Mouse (Mus musculus): ENCODE measurements around the gene Gm40193. TPM values are rescaled to one million over a fixed set of nuclear protein-coding genes. Genes with fewer than 3 reads are reported as not detected.
A peak's percentile ranks its signal among the peaks of the same experiment; 100 is the strongest.

Gm40193 gene
- polyA plus RNA-seq, 1 experiment: not detected

DNA sequence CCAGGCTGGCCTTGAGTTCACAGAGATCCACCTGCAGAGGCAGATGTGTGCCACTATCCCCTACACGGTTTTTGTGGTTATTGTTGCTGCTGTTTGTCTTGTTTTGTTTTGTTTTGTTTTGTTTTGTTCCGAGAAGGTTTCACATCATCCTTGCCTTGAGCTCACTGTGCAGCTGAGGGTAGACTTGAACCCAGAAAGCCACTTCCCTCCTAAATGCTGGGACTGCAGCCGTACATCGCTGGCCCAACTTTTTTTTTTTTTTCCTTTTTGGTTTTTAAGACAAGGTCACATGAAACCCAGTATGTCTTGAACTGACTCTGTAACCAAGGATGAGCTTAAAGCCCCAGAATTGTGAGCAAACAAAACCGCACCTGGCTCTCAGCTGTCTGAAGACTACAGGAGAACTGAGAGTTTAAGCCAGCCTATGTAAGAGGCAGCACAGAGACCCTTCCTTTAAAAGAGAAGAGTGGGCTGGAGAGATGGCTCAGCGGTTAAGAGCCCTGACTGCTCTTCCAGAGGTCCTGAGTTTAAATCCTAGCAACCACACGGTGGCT lies 25.7 kb downstream of the Gm40193 start:
- Histone ChIP-seq H3K36me3 (ENCODE audit: control insufficient read depth, insufficient read depth, low read length) (peaks cover 23% of the 10 kb centered on the region), H3K27ac (ENCODE audit: insufficient read depth, low read depth, low read length) (no peak overlapping the region; the same call in 1 of the 2 replicates), H3K4me1 (ENCODE audit: control insufficient read depth, insufficient read depth, insufficient read length, low read length) (peaks cover 19% of the 10 kb centered on the region), H3K27me3 (ENCODE audit: control insufficient read depth, insufficient read depth, low read length) (no peaks in the 10 kb centered on the region), H3K4me3 (ENCODE audit: low read depth, low read length) (peak overlapping the region; percentile 34; the same call in 1 of the 2 replicates)
- no peak for TF ChIP-seq POLR2A (IDR thresholded peaks at IDR 0.05; ENCODE audit: low read depth, low read length)
- no peak for TF ChIP-seq CTCF (IDR thresholded peaks at IDR 0.05; ENCODE audit: extremely low read depth, insufficient read length, insufficient replicate concordance, low read depth, low read length)
- 71% methylated on average over 7 of the region's 7 CpGs for WGBS

DNA sequence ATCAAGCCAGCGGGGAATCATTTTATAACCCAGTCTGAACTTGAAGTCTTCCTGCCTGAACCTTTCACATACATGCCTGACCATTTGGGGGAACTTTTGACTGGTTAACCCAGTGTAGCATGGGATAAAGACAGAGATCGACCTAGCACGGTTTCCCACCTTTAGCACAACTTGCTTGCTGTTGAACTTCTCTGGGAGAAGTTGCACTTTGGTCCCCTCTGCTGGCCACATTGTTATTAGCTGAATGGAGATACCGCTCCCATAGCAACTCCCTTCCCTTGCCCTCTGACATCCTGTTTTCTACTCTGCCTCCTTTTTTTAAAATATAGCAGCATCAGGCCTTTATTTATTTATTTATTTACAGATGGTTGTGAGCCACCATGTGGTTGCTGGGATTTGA lies 26.4 kb downstream of the Gm40193 start:
- peak overlapping the region; percentile 34; the same call in 1 of the 2 replicates for H3K4me3 ChIP-seq (ENCODE audit: low read depth, low read length)
- H3K27me3 ChIP-seq (ENCODE audit: control insufficient read depth, insufficient read depth, low read length): no peaks in the 10 kb centered on the region
- TF ChIP-seq POLR2A (IDR thresholded peaks at IDR 0.05; ENCODE audit: low read depth, low read length): no peak
- peak; percentile 48; the same call in 1 of the 2 replicates for TF ChIP-seq CTCF (IDR thresholded peaks at IDR 0.05; ENCODE audit: extremely low read depth, insufficient read length, insufficient replicate concordance, low read depth, low read length)
- H3K4me1 ChIP-seq (ENCODE audit: control insufficient read depth, insufficient read depth, insufficient read length, low read length): peaks cover 20% of the 10 kb centered on the region
- peaks cover 20% of the 10 kb centered on the region for H3K36me3 ChIP-seq (ENCODE audit: control insufficient read depth, insufficient read depth, low read length)
- WGBS: 7% methylated on average over 4 of the region's 4 CpGs
- H3K27ac ChIP-seq (ENCODE audit: insufficient read depth, low read depth, low read length): peak overlapping the region; percentile 94

DNA sequence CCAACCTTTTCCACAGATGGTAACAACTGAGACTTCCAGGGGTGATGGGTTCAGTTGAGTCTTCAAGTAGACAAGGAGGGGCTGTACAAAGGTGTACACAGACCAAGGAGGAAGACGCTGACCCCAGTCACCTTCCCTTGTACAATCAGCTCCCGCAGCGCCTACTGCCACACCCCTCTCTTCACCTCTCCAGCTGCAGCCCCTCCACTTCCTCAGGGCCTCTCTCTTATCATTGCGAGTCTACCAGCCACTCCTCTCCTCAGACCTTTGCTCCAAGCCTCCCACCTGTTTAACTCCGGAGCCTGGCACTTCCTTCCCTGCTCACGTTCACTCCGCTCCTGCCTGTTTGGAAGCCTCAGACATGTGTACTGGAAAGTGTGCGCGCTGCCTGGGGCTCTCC lies 27.8 kb downstream of the Gm40193 start, which contains the start of gene Tm4sf5:
TSS of gene Tm4sf5 (plus strand) at position 275 of the 400 bp plus-strand sequence.
- 24% methylated on average over 9 of the region's 9 CpGs for WGBS
- Histone ChIP-seq H3K27ac (ENCODE audit: insufficient read depth, low read depth, low read length) (peak within 1 kb of the TSS; percentile 94), H3K4me1 (ENCODE audit: control insufficient read depth, insufficient read depth, insufficient read length, low read length) (peaks cover 27% of the 10 kb centered on the region), H3K4me3 (ENCODE audit: low read depth, low read length) (peak within 1 kb of the TSS; percentile 75), H3K36me3 (ENCODE audit: control insufficient read depth, insufficient read depth, low read length) (peaks cover 9% of the 10 kb centered on the region), H3K27me3 (ENCODE audit: control insufficient read depth, insufficient read depth, low read length) (no peaks in the 10 kb centered on the region)
- TF ChIP-seq POLR2A (IDR thresholded peaks at IDR 0.05; ENCODE audit: low read depth, low read length) (peak; percentile 70; the same call in 1 of the 2 replicates), CTCF (IDR thresholded peaks at IDR 0.05; ENCODE audit: extremely low read depth, insufficient read length, insufficient replicate concordance, low read depth, low read length) (no peak)

DNA sequence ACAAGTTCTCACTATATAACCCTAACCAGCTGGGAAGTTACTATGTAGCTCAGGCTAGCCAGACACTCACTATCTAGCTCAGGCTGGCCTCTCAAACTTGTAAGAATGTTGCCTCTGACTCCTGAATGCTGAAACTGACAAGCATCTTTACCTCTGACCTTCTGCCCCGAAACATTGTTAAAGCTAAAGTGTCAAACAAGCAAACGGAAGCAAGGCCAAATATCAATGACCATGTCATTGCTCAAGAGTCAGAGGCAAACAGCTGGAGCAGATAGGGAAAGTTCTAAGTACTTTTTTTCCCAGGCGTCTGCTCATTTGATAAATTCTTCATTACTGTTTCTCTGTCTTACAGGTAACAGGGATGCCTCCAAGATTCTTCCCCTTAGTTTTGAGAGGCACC lies 30.7 kb downstream of the Gm40193 start:
- H3K36me3 ChIP-seq (ENCODE audit: control insufficient read depth, insufficient read depth, low read length): no peaks in the 10 kb centered on the region; the same call in 1 of the 2 replicates
- peak overlapping the region; percentile 66; the same call in 1 of the 2 replicates for H3K27ac ChIP-seq (ENCODE audit: insufficient read depth, low read depth, low read length)
- H3K4me3 ChIP-seq (ENCODE audit: low read depth, low read length): no peak overlapping the region
- WGBS: 26% methylated on average over 3 of the region's 3 CpGs
- H3K4me1 ChIP-seq (ENCODE audit: control insufficient read depth, insufficient read depth, insufficient read length, low read length): peaks cover 22% of the 10 kb centered on the region
- H3K27me3 ChIP-seq (ENCODE audit: control insufficient read depth, insufficient read depth, low read length): no peaks in the 10 kb centered on the region
- TF ChIP-seq POLR2A (IDR thresholded peaks at IDR 0.05; ENCODE audit: low read depth, low read length): no peak
- no peak for TF ChIP-seq CTCF (IDR thresholded peaks at IDR 0.05; ENCODE audit: extremely low read depth, insufficient read length, insufficient replicate concordance, low read depth, low read length)

DNA sequence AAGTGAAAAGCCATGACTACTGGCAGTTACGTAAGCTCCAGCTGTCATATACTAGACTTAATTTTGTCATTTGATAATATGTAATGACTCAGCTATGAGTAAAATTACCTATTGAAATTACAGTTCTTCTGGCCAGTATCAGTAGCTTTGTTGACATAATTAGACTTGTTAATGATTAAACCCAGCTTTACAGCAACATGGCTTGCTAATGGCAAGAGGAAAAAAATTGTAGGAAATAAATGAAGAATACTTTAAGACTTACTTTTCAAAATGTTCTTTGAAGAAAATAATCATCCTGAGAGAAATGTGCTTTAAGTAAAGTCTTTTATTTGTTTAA lies 32.3 kb downstream of the Gm40193 start:
- H3K4me3 ChIP-seq (ENCODE audit: low read depth, low read length): no peak overlapping the region
- no peaks in the 10 kb centered on the region for H3K36me3 ChIP-seq (ENCODE audit: control insufficient read depth, insufficient read depth, low read length)
- WGBS: 38% methylated on average over 1 of the region's 1 CpGs
- TF ChIP-seq POLR2A (IDR thresholded peaks at IDR 0.05; ENCODE audit: low read depth, low read length) (no peak), CTCF (IDR thresholded peaks at IDR 0.05; ENCODE audit: extremely low read depth, insufficient read length, insufficient replicate concordance, low read depth, low read length) (no peak)
- H3K4me1 ChIP-seq (ENCODE audit: control insufficient read depth, insufficient read depth, insufficient read length, low read length): peaks cover 24% of the 10 kb centered on the region
- no peaks in the 10 kb centered on the region for H3K27me3 ChIP-seq (ENCODE audit: control insufficient read depth, insufficient read depth, low read length)
- no peak overlapping the region for H3K27ac ChIP-seq (ENCODE audit: insufficient read depth, low read depth, low read length)

DNA sequence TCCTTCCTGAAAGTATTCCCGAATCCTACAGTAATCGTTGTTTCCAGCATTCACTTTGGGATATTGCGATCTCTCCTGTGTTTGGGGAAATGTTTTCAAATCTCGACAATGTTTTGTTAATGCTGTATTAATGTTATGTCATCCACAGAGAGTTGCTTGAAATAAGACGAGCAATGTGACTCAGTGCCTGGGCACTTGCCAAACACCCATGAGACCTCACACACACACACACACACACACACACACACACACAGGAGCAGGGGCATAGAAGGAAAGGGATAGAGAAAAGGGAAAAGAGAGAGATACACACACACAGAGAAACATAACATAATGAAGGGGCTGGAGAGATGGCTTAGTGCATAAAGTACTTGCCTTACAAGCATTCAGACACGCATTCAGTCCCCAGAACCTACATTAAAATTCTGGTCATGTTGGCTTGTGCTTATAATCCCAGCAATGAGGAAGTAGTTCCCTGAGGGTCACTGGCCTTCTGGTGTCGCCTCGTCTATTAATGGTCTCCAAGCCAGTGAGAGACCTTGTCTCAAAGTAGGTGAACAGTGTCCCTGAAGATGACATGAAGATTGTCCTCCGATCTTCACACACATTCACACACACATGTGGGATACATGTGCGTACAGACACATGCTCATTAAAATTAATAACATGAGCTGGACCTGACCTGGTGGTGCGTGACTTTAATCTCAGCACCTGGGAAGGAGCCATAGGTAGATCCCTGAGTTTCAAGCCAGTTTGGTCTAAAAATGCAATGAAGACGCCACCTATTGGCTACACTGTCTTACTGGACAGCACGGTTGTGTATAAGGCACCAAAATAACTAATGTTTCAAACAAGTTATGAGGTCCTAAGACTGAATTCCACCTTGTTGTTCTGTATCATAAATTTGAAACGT lies 32.9 kb downstream of the Gm40193 start:
- peak overlapping the region; percentile 83 for H3K27ac ChIP-seq (ENCODE audit: insufficient read depth, low read depth, low read length)
- no peaks in the 10 kb centered on the region for H3K36me3 ChIP-seq (ENCODE audit: control insufficient read depth, insufficient read depth, low read length)
- WGBS: 39% methylated on average over 14 of the region's 14 CpGs
- no peak for TF ChIP-seq POLR2A (IDR thresholded peaks at IDR 0.05; ENCODE audit: low read depth, low read length)
- no peak for TF ChIP-seq CTCF (IDR thresholded peaks at IDR 0.05; ENCODE audit: extremely low read depth, insufficient read length, insufficient replicate concordance, low read depth, low read length)
- no peak overlapping the region for H3K4me3 ChIP-seq (ENCODE audit: low read depth, low read length)
- H3K27me3 ChIP-seq (ENCODE audit: control insufficient read depth, insufficient read depth, low read length): no peaks in the 10 kb centered on the region
- peaks cover 23% of the 10 kb centered on the region for H3K4me1 ChIP-seq (ENCODE audit: control insufficient read depth, insufficient read depth, insufficient read length, low read length)

DNA sequence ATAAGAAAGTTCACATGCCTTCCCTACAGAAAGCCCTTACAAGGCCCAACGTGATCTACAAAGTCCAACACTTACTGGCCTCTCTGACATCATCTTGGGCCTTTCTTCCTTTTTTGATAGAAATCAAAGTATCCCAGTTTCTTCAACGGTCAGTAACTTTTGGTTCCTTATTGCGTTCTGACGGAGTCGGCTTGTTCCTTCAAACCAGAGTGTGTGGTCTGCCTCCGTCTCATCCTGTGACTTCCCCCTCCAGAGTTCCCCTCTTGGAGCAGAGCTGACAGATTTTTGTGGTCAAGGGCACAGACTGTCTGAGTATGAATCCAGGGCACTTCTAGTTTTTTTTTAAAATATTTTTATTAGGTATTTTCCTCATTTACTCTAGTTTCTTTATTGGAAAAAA lies 43.1 kb downstream of the Gm40193 start:
- WGBS: 72% methylated on average over 6 of the region's 6 CpGs
- TF ChIP-seq POLR2A (IDR thresholded peaks at IDR 0.05; ENCODE audit: low read depth, low read length) (no peak), CTCF (IDR thresholded peaks at IDR 0.05; ENCODE audit: extremely low read depth, insufficient read length, insufficient replicate concordance, low read depth, low read length) (no peak)
- H3K27ac ChIP-seq (ENCODE audit: insufficient read depth, low read depth, low read length): peak overlapping the region; percentile 74

More for the DNA sequence above, 43.1 kb downstream of the Gm40193 start:
- H3K36me3 ChIP-seq (ENCODE audit: control insufficient read depth, insufficient read depth, low read length): no peaks in the 10 kb centered on the region
- peaks cover 7% of the 10 kb centered on the region; the same call in 1 of the 2 replicates for H3K4me1 ChIP-seq (ENCODE audit: control insufficient read depth, insufficient read depth, insufficient read length, low read length)
- H3K27me3 ChIP-seq (ENCODE audit: control insufficient read depth, insufficient read depth, low read length): no peaks in the 10 kb centered on the region
- no peak overlapping the region for H3K4me3 ChIP-seq (ENCODE audit: low read depth, low read length)

Measured in small intestine, adult 2 months (tissue).